Comparison of ENCODE assay signal across 10 mouse cellular contexts in the genomic region with DNA sequence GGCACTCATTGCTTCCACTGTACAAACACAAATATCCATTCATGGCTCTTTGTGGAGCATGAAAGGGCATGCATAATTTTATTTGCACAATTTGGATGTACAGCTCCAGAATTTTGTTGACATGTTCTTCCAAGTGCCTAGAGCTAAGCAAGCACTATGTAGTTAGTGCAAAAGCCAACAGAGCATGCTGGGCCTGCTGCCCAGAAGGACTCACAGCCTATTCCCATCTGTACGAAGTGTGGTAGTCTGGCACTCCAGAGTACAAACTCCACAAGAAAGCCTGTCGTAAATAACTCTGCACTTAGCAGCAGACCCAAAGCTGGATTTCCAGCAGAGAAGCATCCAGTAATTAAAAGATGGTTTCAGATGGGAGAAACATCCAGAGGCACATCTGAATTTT.
DNase-seq lines count a peak whose midpoint lies in the region; ATAC-seq lines count a peak whose summit lies in the region.
"Had no signal": no experiment of that assay in that cellular context is flagged by ENCODE, and none has a peak within 500 bp of the region (broad histone marks: within the 10 kb centered on the region; RNA-seq: fewer than 3 reads in every experiment).

No protein-coding gene starts in this region.

- no peaks in the 10 kb centered on the region for H3K27me3 ChIP-seq in embryonic facial prominence, embryonic 14.5 days (replicated peaks; ENCODE audit: control insufficient read depth, insufficient read depth, low read length)
- no peaks in the 10 kb centered on the region for H3K27me3 ChIP-seq in embryonic facial prominence, embryonic 10.5 days (replicated peaks; ENCODE audit: low read depth, poor library complexity, severe bottlenecking)
- no peaks in the 10 kb centered on the region for H3K27me3 ChIP-seq in kidney, embryonic 14.5 days (ENCODE audit: control insufficient read depth, insufficient read depth, low read length)

- intact Hi-C loops in left cerebral cortex, postnatal 10 days (cut with DNase I): loop anchor here (5.0 to 10.0 kb wide), 2 partner anchors 205 to 278 kb away; a partner anchor contains a TSS

- H3K4me2 ChIP-seq in embryonic facial prominence, embryonic 14.5 days (ENCODE audit: low read depth, low read length): no peak overlapping the region
- H3K4me2 ChIP-seq in kidney, embryonic 14.5 days (replicated peaks; ENCODE audit: low read depth, low read length): no peak overlapping the region

- no peak overlapping the region for H3K4me3 ChIP-seq in embryonic facial prominence, embryonic 14.5 days (ENCODE audit: low read depth, low read length)
- H3K4me3 ChIP-seq in embryonic facial prominence, embryonic 10.5 days: no peak overlapping the region
- H3K4me3 ChIP-seq in kidney, embryonic 14.5 days (ENCODE audit: low read length): no peak overlapping the region

- DNase-seq in embryonic facial prominence, embryonic 14.5 days (ENCODE audit: low spot score): peak; percentile 69
- no peak for DNase-seq in embryonic facial prominence, embryonic 10.5 days (ENCODE audit: low spot score)
- peak; percentile 39 for DNase-seq in kidney, postnatal 10 days
- peak; percentile 38 to 42 for DNase-seq in right cerebral cortex, postnatal 10 days (ENCODE audit: low spot score in 2 of 2)
- DNase-seq in right cerebral cortex, postnatal 36 days (ENCODE audit: low spot score in 2 of 2): no peak
- DNase-seq in adrenal gland, adult 8-10 months: no peak
- no peak for DNase-seq in left cerebral cortex, postnatal 10 days (ENCODE audit: extremely low spot score in 1 of 2, low spot score in 2 of 2)
- DNase-seq: adrenal gland, postnatal 14 days; liver had no signal

- H3K9me3 ChIP-seq in embryonic facial prominence, embryonic 14.5 days (ENCODE audit: control insufficient read depth, low read length): no peaks in the 10 kb centered on the region
- H3K9me3 ChIP-seq in embryonic facial prominence, embryonic 10.5 days: no peaks in the 10 kb centered on the region
- H3K9me3 ChIP-seq in kidney, embryonic 14.5 days (ENCODE audit: control insufficient read depth, low read length): no peaks in the 10 kb centered on the region

- H3K4me1 ChIP-seq in embryonic facial prominence, embryonic 14.5 days (ENCODE audit: control insufficient read depth, insufficient read depth, low read length): no peaks in the 10 kb centered on the region
- no peaks in the 10 kb centered on the region for H3K4me1 ChIP-seq in embryonic facial prominence, embryonic 10.5 days
- H3K4me1 ChIP-seq in kidney, embryonic 14.5 days (ENCODE audit: control insufficient read depth, insufficient read depth, low read length): no peaks in the 10 kb centered on the region

- WGBS in embryonic facial prominence, embryonic 14.5 days: 58% methylated on average over 2 of the region's 2 CpGs
- WGBS in embryonic facial prominence, embryonic 10.5 days: 84% methylated on average over 2 of the region's 2 CpGs
- WGBS in kidney, embryonic 14.5 days: 57% methylated on average over 2 of the region's 2 CpGs

- no peak overlapping the region for H3K27ac ChIP-seq in embryonic facial prominence, embryonic 14.5 days (replicated peaks; ENCODE audit: low read depth, low read length)
- H3K27ac ChIP-seq in embryonic facial prominence, embryonic 10.5 days (replicated peaks): no peak overlapping the region
- no peak overlapping the region for H3K27ac ChIP-seq in kidney, embryonic 14.5 days (ENCODE audit: low read depth, low read length)

- peak; percentile 65; the same call in 1 of the 2 replicates for ATAC-seq in embryonic facial prominence, embryonic 14.5 days (ENCODE audit: low read depth)
- ATAC-seq in kidney, embryonic 14.5 days (ENCODE audit: low FRiP score, low TSS enrichment): no peak

- no peaks in the 10 kb centered on the region for H3K36me3 ChIP-seq in embryonic facial prominence, embryonic 14.5 days (ENCODE audit: control insufficient read depth, insufficient read depth, low read length)
- H3K36me3 ChIP-seq in embryonic facial prominence, embryonic 10.5 days (replicated peaks): no peaks in the 10 kb centered on the region
- no peaks in the 10 kb centered on the region for H3K36me3 ChIP-seq in kidney, embryonic 14.5 days (ENCODE audit: control insufficient read depth, insufficient read depth, low read length)

- H3K9ac ChIP-seq in embryonic facial prominence, embryonic 14.5 days (ENCODE audit: low read depth, low read length): no peak overlapping the region
- H3K9ac ChIP-seq in kidney, embryonic 14.5 days (ENCODE audit: low read depth, low read length): no peak overlapping the region

Comparison
In these comparisons a context has a peak if more than half of its experiments do, and no peak if none do; other contexts are left out.
1. DNase-seq: peak in embryonic facial prominence, embryonic 14.5 days (single experiment), kidney, postnatal 10 days (single experiment) and right cerebral cortex, postnatal 10 days (2 of 2); none in embryonic facial prominence, embryonic 10.5 days (single experiment), right cerebral cortex, postnatal 36 days (0 of 2), adrenal gland, adult 8-10 months (single experiment) and left cerebral cortex, postnatal 10 days (0 of 2).